Mouse (Mus musculus): ENCODE results near the gene Ajap1. TPM values are rescaled to one million over a fixed set of nuclear protein-coding genes. Genes with fewer than 3 reads are reported as not detected.

Ajap1 gene
- polyA plus RNA-seq, 1 experiment from 2014 or later, result 2.1 TPM

- Histone ChIP-seq H3K9ac (ENCODE audit: low read length) (no peak overlapping the region), H3K4me1 (ENCODE audit: control insufficient read depth, insufficient read depth, low read length) (peaks cover 5% of the 10 kb centered on the region), H3K27me3 (ENCODE audit: control insufficient read depth, insufficient read depth, low read length) (no peaks in the 10 kb centered on the region), H3K27ac (ENCODE audit: low read depth, low read length) (no peak overlapping the region), H3K9me3 (ENCODE audit: control insufficient read depth, low read length) (no peaks in the 10 kb centered on the region; the same call in 1 of the 2 replicates), H3K4me3 (ENCODE audit: low read depth, low read length) (no peak overlapping the region), H3K4me2 (no peak overlapping the region), H3K36me3 (ENCODE audit: control insufficient read depth, insufficient read depth, low read length) (peaks cover 3% of the 10 kb centered on the region; the same call in 1 of the 2 replicates)
- DNase-seq (ENCODE audit: low spot score, missing footprints) (no peak), ATAC-seq (ENCODE audit: low FRiP score) (no peak)
- 48% methylated on average over 7 of the region's 7 CpGs for WGBS
Measured at GRCm38 (mm10) chr4:153381433-153381832, 101.2 kb downstream of the Ajap1 start.

- H3K9me3 ChIP-seq (ENCODE audit: control insufficient read depth, low read length), result no peaks in the 10 kb centered on the region; the same call in 1 of the 2 replicates
- H3K9ac ChIP-seq (ENCODE audit: low read length), result no peak overlapping the region
- WGBS, result 75% methylated on average over 10 of the region's 10 CpGs
- ATAC-seq (ENCODE audit: low FRiP score), result no peak
- no peak overlapping the region for H3K4me2 ChIP-seq
- H3K27ac ChIP-seq (ENCODE audit: low read depth, low read length), result no peak overlapping the region
- no peak for DNase-seq (ENCODE audit: low spot score, missing footprints)
- no peak overlapping the region for H3K4me3 ChIP-seq (ENCODE audit: low read depth, low read length)
- no peaks in the 10 kb centered on the region for H3K27me3 ChIP-seq (ENCODE audit: control insufficient read depth, insufficient read depth, low read length)
- H3K36me3 ChIP-seq (ENCODE audit: control insufficient read depth, insufficient read depth, low read length), result peaks cover 3% of the 10 kb centered on the region; the same call in 1 of the 2 replicates
- H3K4me1 ChIP-seq (ENCODE audit: control insufficient read depth, insufficient read depth, low read length), result peaks cover 5% of the 10 kb centered on the region
Measured at GRCm38 (mm10) chr4:153380885-153381284, 101.7 kb downstream of the Ajap1 start.

GRCm38 (mm10) chr4:153377981-153378380, 104.6 kb downstream of the Ajap1 start:
- WGBS, result 16% methylated on average over 6 of the region's 6 CpGs
- Histone ChIP-seq H3K4me3 (ENCODE audit: low read depth, low read length) (no peak overlapping the region), H3K4me2 (no peak overlapping the region), H3K27ac (ENCODE audit: low read depth, low read length) (no peak overlapping the region), H3K36me3 (ENCODE audit: control insufficient read depth, insufficient read depth, low read length) (peaks cover under 1% of the 10 kb centered on the region; the same call in 1 of the 2 replicates), H3K4me1 (ENCODE audit: control insufficient read depth, insufficient read depth, low read length) (peaks cover 5% of the 10 kb centered on the region), H3K9me3 (ENCODE audit: control insufficient read depth, low read length) (no peaks in the 10 kb centered on the region; the same call in 1 of the 2 replicates), H3K9ac (ENCODE audit: low read length) (no peak overlapping the region), H3K27me3 (ENCODE audit: control insufficient read depth, insufficient read depth, low read length) (no peaks in the 10 kb centered on the region)
- ATAC-seq (ENCODE audit: low FRiP score) (no peak), DNase-seq (ENCODE audit: low spot score, missing footprints) (peak; percentile 83)

GRCm38 (mm10) chr4:153374233-153374632, 108.4 kb downstream of the Ajap1 start:
- no peak for ATAC-seq (ENCODE audit: low FRiP score)
- Histone ChIP-seq H3K4me1 (ENCODE audit: control insufficient read depth, insufficient read depth, low read length) (peaks cover 5% of the 10 kb centered on the region), H3K9ac (ENCODE audit: low read length) (no peak overlapping the region), H3K9me3 (ENCODE audit: control insufficient read depth, low read length) (no peaks in the 10 kb centered on the region), H3K4me2 (no peak overlapping the region), H3K27ac (ENCODE audit: low read depth, low read length) (no peak overlapping the region), H3K4me3 (ENCODE audit: low read depth, low read length) (no peak overlapping the region), H3K27me3 (ENCODE audit: control insufficient read depth, insufficient read depth, low read length) (no peaks in the 10 kb centered on the region), H3K36me3 (ENCODE audit: control insufficient read depth, insufficient read depth, low read length) (no peaks in the 10 kb centered on the region)
- WGBS, result 81% methylated on average over 6 of the region's 6 CpGs
- DNase-seq (ENCODE audit: low spot score, missing footprints), result no peak

GRCm38 (mm10) chr4:153373125-153373524, 109.5 kb downstream of the Ajap1 start:
- no peak for DNase-seq (ENCODE audit: low spot score, missing footprints)
- 95% methylated on average over 14 of the region's 14 CpGs for WGBS
- no peak for ATAC-seq (ENCODE audit: low FRiP score)
- Histone ChIP-seq H3K27me3 (ENCODE audit: control insufficient read depth, insufficient read depth, low read length) (no peaks in the 10 kb centered on the region), H3K4me3 (ENCODE audit: low read depth, low read length) (no peak overlapping the region), H3K9me3 (ENCODE audit: control insufficient read depth, low read length) (no peaks in the 10 kb centered on the region), H3K4me2 (no peak overlapping the region), H3K9ac (ENCODE audit: low read length) (no peak overlapping the region), H3K4me1 (ENCODE audit: control insufficient read depth, insufficient read depth, low read length) (peaks cover 5% of the 10 kb centered on the region), H3K36me3 (ENCODE audit: control insufficient read depth, insufficient read depth, low read length) (no peaks in the 10 kb centered on the region), H3K27ac (ENCODE audit: low read depth, low read length) (no peak overlapping the region)

GRCm38 (mm10) chr4:153368620-153369159, 113.9 kb downstream of the Ajap1 start:
- Histone ChIP-seq H3K36me3 (ENCODE audit: control insufficient read depth, insufficient read depth, low read length) (no peaks in the 10 kb centered on the region), H3K4me3 (ENCODE audit: low read depth, low read length) (no peak overlapping the region), H3K4me2 (no peak overlapping the region), H3K27ac (ENCODE audit: low read depth, low read length) (no peak overlapping the region), H3K9me3 (ENCODE audit: control insufficient read depth, low read length) (no peaks in the 10 kb centered on the region), H3K27me3 (ENCODE audit: control insufficient read depth, insufficient read depth, low read length) (no peaks in the 10 kb centered on the region), H3K9ac (ENCODE audit: low read length) (no peak overlapping the region), H3K4me1 (ENCODE audit: control insufficient read depth, insufficient read depth, low read length) (no peaks in the 10 kb centered on the region)
- ATAC-seq (ENCODE audit: low FRiP score) (no peak), DNase-seq (ENCODE audit: low spot score, missing footprints) (no peak)
- 74% methylated on average over 10 of the region's 10 CpGs for WGBS

GRCm38 (mm10) chr4:153360868-153361545, 121.6 kb downstream of the Ajap1 start:
- ATAC-seq (ENCODE audit: low FRiP score), result no peak
- no peak for DNase-seq (ENCODE audit: low spot score, missing footprints)

GRCm38 (mm10) chr4:153358243-153358550, 124.4 kb downstream of the Ajap1 start:
- no peak overlapping the region for H3K4me3 ChIP-seq (ENCODE audit: low read depth, low read length)
- DNase-seq (ENCODE audit: low spot score, missing footprints) (no peak), ATAC-seq (ENCODE audit: low FRiP score) (no peak)
- H3K9me3 ChIP-seq (ENCODE audit: control insufficient read depth, low read length), result no peaks in the 10 kb centered on the region
- no peaks in the 10 kb centered on the region for H3K27me3 ChIP-seq (ENCODE audit: control insufficient read depth, insufficient read depth, low read length)
- H3K27ac ChIP-seq (ENCODE audit: low read depth, low read length), result no peak overlapping the region
- H3K4me1 ChIP-seq (ENCODE audit: control insufficient read depth, insufficient read depth, low read length), result no peaks in the 10 kb centered on the region
- no peak overlapping the region for H3K9ac ChIP-seq (ENCODE audit: low read length)
- H3K4me2 ChIP-seq, result no peak overlapping the region
- 51% methylated on average over 7 of the region's 7 CpGs for WGBS
- no peaks in the 10 kb centered on the region for H3K36me3 ChIP-seq (ENCODE audit: control insufficient read depth, insufficient read depth, low read length)

More at GRCm38 (mm10) chr4:153360868-153361545, 121.6 kb downstream of the Ajap1 start:
- Histone ChIP-seq H3K4me2 (no peak overlapping the region), H3K27ac (ENCODE audit: low read depth, low read length) (no peak overlapping the region), H3K36me3 (ENCODE audit: control insufficient read depth, insufficient read depth, low read length) (no peaks in the 10 kb centered on the region), H3K4me1 (ENCODE audit: control insufficient read depth, insufficient read depth, low read length) (no peaks in the 10 kb centered on the region), H3K9ac (ENCODE audit: low read length) (no peak overlapping the region), H3K9me3 (ENCODE audit: control insufficient read depth, low read length) (no peaks in the 10 kb centered on the region), H3K4me3 (ENCODE audit: low read depth, low read length) (no peak overlapping the region), H3K27me3 (ENCODE audit: control insufficient read depth, insufficient read depth, low read length) (no peaks in the 10 kb centered on the region)
- 77% methylated on average over 13 of the region's 13 CpGs for WGBS

GRCm38 (mm10) chr4:153357539-153358242, 124.9 kb downstream of the Ajap1 start:
- 67% methylated on average over 9 of the region's 9 CpGs for WGBS
- Histone ChIP-seq H3K4me2 (no peak overlapping the region), H3K27ac (ENCODE audit: low read depth, low read length) (no peak overlapping the region), H3K9ac (ENCODE audit: low read length) (no peak overlapping the region), H3K36me3 (ENCODE audit: control insufficient read depth, insufficient read depth, low read length) (no peaks in the 10 kb centered on the region), H3K9me3 (ENCODE audit: control insufficient read depth, low read length) (no peaks in the 10 kb centered on the region), H3K4me3 (ENCODE audit: low read depth, low read length) (no peak overlapping the region), H3K27me3 (ENCODE audit: control insufficient read depth, insufficient read depth, low read length) (no peaks in the 10 kb centered on the region), H3K4me1 (ENCODE audit: control insufficient read depth, insufficient read depth, low read length) (no peaks in the 10 kb centered on the region)
- no peak for ATAC-seq (ENCODE audit: low FRiP score)
- peak; percentile 88 for DNase-seq (ENCODE audit: low spot score, missing footprints)
